Mouse (Mus musculus) stomach, postnatal 0 days (tissue): ENCODE data around the gene Fcrla. TPM values are rescaled to one million over a fixed set of nuclear protein-coding genes. Genes with fewer than 3 reads are reported as not detected.

Experiments used
- ATAC-seq: fragments of 200-750 bp; cut with Nextera tagmentation; 2 replicates; pipeline ENCODE4 v1.8.0; 2017; ENCODE audit not compliant: low FRiP score, low TSS enrichment
- DNase-seq: peaks from one replicate; pipeline ENCODE4 v3.0.0-alpha.2; 2016; ENCODE audit warnings: low spot score
- H3K27ac ChIP-seq: fragments of 300-500 bp; sonication (generic); replicated peaks from 2 replicates; pipeline ENCODE4 v1.5.1; 2014; ENCODE audit warnings: mild to moderate bottlenecking, control low read depth
- H3K27me3 ChIP-seq: fragments of 300-500 bp; sonication (generic); 2 replicates; pipeline ENCODE4 v1.6.1; 2014; ENCODE audit warnings: low read length; ENCODE audit not compliant: control insufficient read depth, insufficient read depth
- H3K36me3 ChIP-seq: fragments of 300-500 bp; sonication (generic); 2 replicates; pipeline ENCODE4 v1.6.1; 2014; ENCODE audit warnings: low read length, mixed read lengths; ENCODE audit not compliant: control insufficient read depth, insufficient read depth
- H3K4me1 ChIP-seq: fragments of 300-500 bp; sonication (generic); replicated peaks from 2 replicates; pipeline ENCODE4 v1.6.1; 2014; ENCODE audit warnings: antibody characterized with exemption; ENCODE audit not compliant: control insufficient read depth, insufficient read depth
- H3K4me2 ChIP-seq: fragments of 300-500 bp; sonication (generic); replicated peaks from 2 replicates; pipeline ENCODE4 v1.6.1; 2014; ENCODE audit warnings: low read depth, mild to moderate bottlenecking, control low read depth, moderate library complexity
- H3K4me3 ChIP-seq: fragments of 300-500 bp; sonication (generic); 2 replicates; pipeline ENCODE4 v1.5.1; 2014; ENCODE audit warnings: low read depth, low read length, control low read depth
- H3K9ac ChIP-seq: fragments of 300-500 bp; sonication (generic); 2 replicates; pipeline ENCODE4 v1.6.1; 2014; ENCODE audit warnings: mild to moderate bottlenecking, low read length, control low read depth, mixed read lengths
- H3K9me3 ChIP-seq: fragments of 300-500 bp; sonication (generic); 2 replicates; pipeline ENCODE4 v1.6.1; 2016; ENCODE audit warnings: low read length; ENCODE audit not compliant: control insufficient read depth
- CTCF ChIP-seq: IDR thresholded peaks from 2 replicates; pipeline ENCODE4 v1.5.1; 2016; ENCODE audit warnings: antibody characterized with exemption, low read depth, mild to moderate bottlenecking, moderate library complexity
- EP300 ChIP-seq: optimal IDR thresholded peaks from 2 replicates; pipeline ENCODE3; 2016; ENCODE audit warnings: antibody characterized with exemption
- WGBS: fragments of 180-500 bp; shearing (Covaris S2); extraction: QIAGEN DNeasy Blood & Tissue Kit; methylation state at CpG from one replicate; pipeline ENCODE4 v1.1.7; 2014; 5-methylcytosine and 5-hydroxymethylcytosine counted together
- polyA plus RNA-seq: library from polyadenylated mRNA; unstranded; fragments of >200 nt; fragmentation: Nextera tagmentation; extraction: Ambion mirVana; gene quantifications from 2 replicates; pipeline ENCODE4 v1.2.1, GENCODE M21; 2015

Gene Fcrla
- polyA plus RNA-seq, 1 experiment from 2014 or later, result 0.38 TPM

- WGBS, result 34% methylated on average over 10 of the region's 10 CpGs
- Histone ChIP-seq H3K27ac (no peak overlapping the region), H3K36me3 (no peaks in the 10 kb centered on the region), H3K4me1 (no peaks in the 10 kb centered on the region), H3K4me3 (no peak overlapping the region), H3K4me2 (no peak overlapping the region), H3K27me3 (no peaks in the 10 kb centered on the region), H3K9me3 (no peaks in the 10 kb centered on the region), H3K9ac (no peak overlapping the region)
- peak; percentile 89 for DNase-seq
- peak; percentile 51; the same call in 1 of the 2 replicates for ATAC-seq
- TF ChIP-seq CTCF (peak; percentile 90), EP300 (no peak)
Observed at GRCm38 (mm10) chr1:170901536-170902238, 25.7 kb downstream of the Fcrla start.

DNA sequence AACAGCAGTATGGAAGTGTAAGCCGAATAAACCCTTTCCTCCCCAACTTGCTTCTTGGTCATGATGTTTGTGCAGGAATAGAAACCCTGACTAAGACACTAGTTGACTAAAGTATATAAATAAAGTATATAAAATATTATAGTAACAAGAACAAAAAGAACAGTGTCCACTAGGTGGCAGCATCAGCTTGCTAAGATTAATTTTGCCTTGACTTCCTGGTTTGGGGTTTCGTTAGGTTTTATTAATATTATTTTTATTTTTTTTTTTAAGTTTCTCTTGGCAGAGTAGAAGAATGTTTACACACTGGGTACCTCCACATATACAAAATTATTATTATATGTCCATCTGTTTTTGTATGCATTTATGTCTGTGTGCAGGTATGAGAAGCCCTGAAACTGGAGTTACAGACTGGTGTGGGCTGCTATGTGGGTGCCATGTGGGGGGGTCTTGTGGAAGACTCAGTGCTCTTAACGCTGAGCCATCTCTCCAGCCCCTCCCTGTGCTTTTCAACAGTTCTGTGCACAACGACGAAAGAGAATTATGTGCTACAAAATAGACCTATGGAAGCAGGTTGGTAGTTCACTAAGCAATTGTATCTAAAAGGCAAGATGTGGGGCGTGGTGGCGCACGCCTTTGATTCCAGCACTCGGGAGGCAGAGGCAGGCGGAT, 26.4 kb downstream of the Fcrla start:
- H3K27ac ChIP-seq, result no peak overlapping the region
- H3K4me2 ChIP-seq, result peak overlapping the region; percentile 27; the same call in 1 of the 2 replicates
- H3K4me3 ChIP-seq, result no peak overlapping the region
- no peaks in the 10 kb centered on the region for H3K9me3 ChIP-seq
- WGBS, result 28% methylated on average over 10 of the region's 10 CpGs
- no peaks in the 10 kb centered on the region for H3K4me1 ChIP-seq
- ATAC-seq, result peak; percentile 53; the same call in 1 of the 2 replicates
- DNase-seq, result peak; percentile 53
- H3K27me3 ChIP-seq, result no peaks in the 10 kb centered on the region
- TF ChIP-seq EP300 (no peak), CTCF (peak; percentile 75)
- H3K36me3 ChIP-seq, result no peaks in the 10 kb centered on the region
- H3K9ac ChIP-seq, result no peak overlapping the region

GRCm38 (mm10) chr1:170898413-170899075, 28.8 kb downstream of the Fcrla start:
- 42% methylated on average over 16 of the region's 16 CpGs for WGBS
- ATAC-seq (no peak), DNase-seq (no peak)
- Histone ChIP-seq H3K9ac (no peak overlapping the region), H3K9me3 (no peaks in the 10 kb centered on the region), H3K4me3 (no peak overlapping the region), H3K27me3 (no peaks in the 10 kb centered on the region), H3K27ac (no peak overlapping the region), H3K36me3 (no peaks in the 10 kb centered on the region), H3K4me1 (no peaks in the 10 kb centered on the region), H3K4me2 (no peak overlapping the region)
- TF ChIP-seq EP300 (no peak), CTCF (no peak)

DNA sequence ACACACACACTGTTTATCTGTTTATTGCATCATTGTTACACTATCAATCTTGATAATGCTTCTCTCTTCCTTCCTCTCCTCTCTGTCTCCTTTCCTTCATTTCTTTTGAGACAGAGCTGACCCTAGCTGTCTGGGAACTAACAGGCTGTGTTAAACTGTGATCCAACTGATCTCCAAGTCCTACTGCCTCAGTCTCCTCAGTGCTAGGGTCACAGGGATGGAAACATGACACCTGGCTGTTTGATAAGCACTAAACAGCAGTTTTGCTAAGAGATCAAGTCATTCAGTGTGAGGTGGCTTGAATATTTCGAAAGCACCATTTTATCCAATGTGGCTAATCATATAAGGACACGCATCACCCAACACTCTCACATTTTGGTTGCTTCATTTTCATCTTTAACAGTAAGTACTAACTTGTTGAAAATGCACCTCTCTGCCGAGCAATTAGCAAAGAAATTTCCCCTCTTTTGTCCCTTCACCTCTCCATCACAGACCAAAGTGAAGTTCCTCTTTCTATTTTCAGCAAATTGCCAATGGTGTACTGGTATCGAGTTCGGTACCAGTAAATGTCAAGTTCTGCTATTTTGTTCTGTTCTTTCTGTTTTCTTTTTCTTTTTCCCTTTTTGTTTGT, 30.6 kb downstream of the Fcrla start:
- Histone ChIP-seq H3K27ac (no peak overlapping the region), H3K4me2 (no peak overlapping the region), H3K9ac (no peak overlapping the region), H3K36me3 (no peaks in the 10 kb centered on the region), H3K4me1 (no peaks in the 10 kb centered on the region), H3K27me3 (no peaks in the 10 kb centered on the region), H3K9me3 (no peaks in the 10 kb centered on the region), H3K4me3 (no peak overlapping the region)
- ATAC-seq, result no peak
- TF ChIP-seq CTCF, result no peak
- no peak for TF ChIP-seq EP300
- no peak for DNase-seq
- WGBS, result 81% methylated on average over 5 of the region's 5 CpGs

DNA sequence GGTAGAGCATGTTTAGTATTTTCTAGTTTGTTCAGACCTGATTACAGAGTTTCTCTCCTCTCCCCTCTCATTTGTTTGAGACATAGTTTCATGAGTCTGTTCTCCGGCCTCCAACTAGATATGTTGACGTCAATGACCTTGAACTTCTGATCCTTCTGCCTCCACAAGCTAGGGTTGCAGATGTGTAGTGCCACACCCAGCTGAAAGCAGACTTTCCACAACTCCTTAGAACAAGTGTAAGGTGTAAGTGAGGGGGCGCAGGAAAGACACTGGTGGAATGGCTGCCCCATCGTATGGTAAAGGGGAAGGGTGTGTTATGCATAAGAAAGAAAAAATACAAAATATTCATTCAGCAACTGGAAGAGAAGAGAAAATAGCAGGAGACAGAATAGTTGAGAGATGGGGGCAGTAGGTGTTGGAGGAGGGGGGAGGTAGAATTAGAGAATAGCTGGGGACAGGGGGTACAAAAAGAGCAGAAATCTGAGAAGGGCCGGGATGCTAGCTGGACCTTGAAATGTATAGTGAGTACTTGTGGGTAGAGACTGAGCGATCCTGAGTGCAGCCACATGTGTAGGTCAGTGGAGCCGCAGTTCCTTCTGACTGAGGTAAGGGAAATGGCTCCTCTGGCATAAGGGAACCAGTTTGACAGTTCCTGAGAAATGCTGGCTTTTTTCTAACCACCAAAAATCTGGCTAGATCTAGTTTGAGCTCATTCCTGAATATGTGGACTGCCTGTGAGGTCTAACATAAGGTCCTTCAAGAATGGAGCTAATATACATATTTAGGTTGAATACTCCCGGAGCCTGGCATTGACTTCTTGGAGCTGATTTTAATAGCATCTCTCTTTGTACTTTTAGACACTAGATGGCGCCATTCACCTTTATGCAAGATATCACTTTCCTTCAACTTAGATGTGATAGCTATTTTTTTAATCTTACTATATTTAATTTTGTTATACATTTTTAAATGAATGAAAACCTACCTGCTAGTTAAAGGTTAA, 32.5 kb downstream of the Fcrla start:
- ATAC-seq, result no peak
- 62% methylated on average over 9 of the region's 9 CpGs for WGBS
- Histone ChIP-seq H3K4me3 (no peak overlapping the region), H3K4me2 (no peak overlapping the region), H3K9me3 (no peaks in the 10 kb centered on the region), H3K27me3 (no peaks in the 10 kb centered on the region), H3K4me1 (no peaks in the 10 kb centered on the region), H3K27ac (no peak overlapping the region), H3K36me3 (no peaks in the 10 kb centered on the region), H3K9ac (no peak overlapping the region)
- peak; percentile 79 for TF ChIP-seq CTCF
- TF ChIP-seq EP300, result no peak
- DNase-seq, result no peak
